Mouse (Mus musculus): ENCODE measurements around the gene Apoc2. TPM values are rescaled to one million over a fixed set of nuclear protein-coding genes. Genes with fewer than 3 reads are reported as not detected.

Gene Apoc2
- polyA plus RNA-seq, 1 experiment from 2014 or later = 4.9 TPM

DNA sequence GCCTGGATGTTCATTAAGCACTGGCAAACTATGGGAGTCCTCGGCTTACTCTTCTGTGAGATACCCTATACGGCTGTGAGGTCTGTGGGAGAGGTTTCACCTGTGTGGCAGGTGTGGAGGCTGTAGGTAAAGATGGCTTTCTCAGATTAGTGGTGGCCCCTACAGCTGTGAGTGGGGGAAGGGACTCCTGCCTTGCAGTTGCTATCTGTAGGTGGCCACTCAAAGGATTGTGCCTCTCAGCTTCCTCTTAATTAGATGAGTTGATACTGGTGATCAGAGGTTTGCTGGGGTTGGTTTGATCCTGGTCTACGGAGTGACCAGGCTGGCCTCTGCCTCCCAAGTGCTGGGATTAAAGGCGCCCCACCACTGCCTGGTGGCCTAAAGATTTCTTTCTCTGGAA, 26.7 kb upstream of the Apoc2 start:
- WGBS (ENCODE audit: insufficient replicate concordance) = 90% methylated on average over 4 of the region's 4 CpGs

GRCm38 (mm10) chr7:19702859-19703555, 25.3 kb upstream of the Apoc2 start:
- 92% methylated on average over 16 of the region's 16 CpGs for WGBS (ENCODE audit: insufficient replicate concordance)
- H3K4me3 ChIP-seq (ENCODE audit: low read depth, low read length) = no peak overlapping the region
- H3K4me1 ChIP-seq (ENCODE audit: control insufficient read depth, insufficient read depth, low read length) = peaks cover 19% of the 10 kb centered on the region
- H3K27me3 ChIP-seq (ENCODE audit: control insufficient read depth, insufficient read depth, low read length) = no peaks in the 10 kb centered on the region
- no peak overlapping the region for H3K27ac ChIP-seq (ENCODE audit: low read depth, low read length)
- H3K4me2 ChIP-seq = no peak overlapping the region
- H3K9ac ChIP-seq (ENCODE audit: low read depth, low read length) = no peak overlapping the region
- ATAC-seq (replicated peaks; ENCODE audit: insufficient number of reproducible peaks, low FRiP score, low TSS enrichment) = no peak
- H3K36me3 ChIP-seq (ENCODE audit: control insufficient read depth, insufficient read depth, low read length) = peaks cover 10% of the 10 kb centered on the region; the same call in 1 of the 2 replicates
- no peaks in the 10 kb centered on the region for H3K9me3 ChIP-seq (replicated peaks; ENCODE audit: control insufficient read depth, low read length)

More for the DNA sequence above, 26.7 kb upstream of the Apoc2 start:
- H3K36me3 ChIP-seq (ENCODE audit: control insufficient read depth, insufficient read depth, low read length) = peaks cover 14% of the 10 kb centered on the region; the same call in 1 of the 2 replicates
- H3K4me1 ChIP-seq (ENCODE audit: control insufficient read depth, insufficient read depth, low read length) = peaks cover 14% of the 10 kb centered on the region
- no peak overlapping the region for H3K9ac ChIP-seq (ENCODE audit: low read depth, low read length)
- no peaks in the 10 kb centered on the region for H3K27me3 ChIP-seq (ENCODE audit: control insufficient read depth, insufficient read depth, low read length)
- H3K9me3 ChIP-seq (replicated peaks; ENCODE audit: control insufficient read depth, low read length) = no peaks in the 10 kb centered on the region
- H3K27ac ChIP-seq (ENCODE audit: low read depth, low read length) = no peak overlapping the region
- ATAC-seq (replicated peaks; ENCODE audit: insufficient number of reproducible peaks, low FRiP score, low TSS enrichment) = no peak
- H3K4me2 ChIP-seq = no peak overlapping the region
- H3K4me3 ChIP-seq (ENCODE audit: low read depth, low read length) = no peak overlapping the region

DNA sequence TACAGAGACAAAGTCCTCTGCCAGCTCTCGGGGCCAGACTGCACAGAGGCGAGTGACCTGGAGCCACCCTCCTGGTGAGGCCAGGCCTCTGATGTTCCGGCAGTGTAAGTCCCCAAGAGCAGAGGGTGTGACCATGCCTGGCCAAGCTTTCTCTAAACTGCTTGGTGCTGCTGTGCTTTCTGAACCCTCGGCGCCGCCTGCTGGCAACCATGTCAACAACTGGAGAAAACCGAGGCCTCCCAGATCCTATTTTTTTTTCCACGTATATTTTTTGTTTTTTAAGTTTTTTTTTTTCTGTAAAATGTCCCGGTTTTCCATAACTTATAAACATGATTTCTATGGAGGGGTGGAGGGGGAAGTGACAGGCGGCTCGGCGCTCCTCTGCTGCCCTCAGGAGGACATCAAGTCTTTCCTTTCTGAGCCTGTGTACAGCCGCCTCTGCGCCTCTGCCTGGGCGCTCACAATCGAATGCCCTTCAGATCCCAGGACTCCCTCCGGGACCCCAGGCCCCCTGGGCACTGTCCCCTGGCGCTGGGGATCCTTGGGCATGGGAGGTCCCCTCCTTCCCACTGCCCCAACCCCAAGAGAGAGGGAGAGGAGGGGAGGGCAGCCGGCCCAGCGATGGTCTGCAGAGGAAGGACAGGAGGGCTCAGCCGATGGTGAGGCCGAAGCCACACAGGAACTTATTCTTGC, 23.5 kb upstream of the Apoc2 start:
- H3K4me2 ChIP-seq = peak overlapping the region; percentile 35
- H3K27ac ChIP-seq (ENCODE audit: low read depth, low read length) = peak overlapping the region; percentile 64
- H3K27me3 ChIP-seq (ENCODE audit: control insufficient read depth, insufficient read depth, low read length) = no peaks in the 10 kb centered on the region
- peak; percentile 70 for ATAC-seq (replicated peaks; ENCODE audit: insufficient number of reproducible peaks, low FRiP score, low TSS enrichment)
- peaks cover 15% of the 10 kb centered on the region for H3K36me3 ChIP-seq (ENCODE audit: control insufficient read depth, insufficient read depth, low read length)
- H3K4me1 ChIP-seq (ENCODE audit: control insufficient read depth, insufficient read depth, low read length) = peaks cover 23% of the 10 kb centered on the region
- no peaks in the 10 kb centered on the region for H3K9me3 ChIP-seq (replicated peaks; ENCODE audit: control insufficient read depth, low read length)
- WGBS (ENCODE audit: insufficient replicate concordance) = 22% methylated on average over 22 of the region's 22 CpGs
- H3K9ac ChIP-seq (ENCODE audit: low read depth, low read length) = peak overlapping the region; percentile 43; the same call in 1 of the 2 replicates
- H3K4me3 ChIP-seq (ENCODE audit: low read depth, low read length) = 0 out of 2 replicates have a peak overlapping the region, but pooled peaks have one; percentile 8

GRCm38 (mm10) chr7:19700299-19701068, 22.7 kb upstream of the Apoc2 start:
- Histone ChIP-seq H3K27me3 (ENCODE audit: control insufficient read depth, insufficient read depth, low read length) (no peaks in the 10 kb centered on the region), H3K4me3 (ENCODE audit: low read depth, low read length) (no peak overlapping the region), H3K9me3 (replicated peaks; ENCODE audit: control insufficient read depth, low read length) (no peaks in the 10 kb centered on the region), H3K4me1 (ENCODE audit: control insufficient read depth, insufficient read depth, low read length) (peaks cover 23% of the 10 kb centered on the region), H3K27ac (ENCODE audit: low read depth, low read length) (peak overlapping the region; percentile 64), H3K36me3 (ENCODE audit: control insufficient read depth, insufficient read depth, low read length) (peaks cover 14% of the 10 kb centered on the region), H3K4me2 (peak overlapping the region; percentile 35), H3K9ac (ENCODE audit: low read depth, low read length) (peak overlapping the region; percentile 43; the same call in 1 of the 2 replicates)
- no peak for ATAC-seq (replicated peaks; ENCODE audit: insufficient number of reproducible peaks, low FRiP score, low TSS enrichment)
- 52% methylated on average over 12 of the region's 12 CpGs for WGBS (ENCODE audit: insufficient replicate concordance)

GRCm38 (mm10) chr7:19699827-19700148, 22.0 kb upstream of the Apoc2 start:
- H3K4me1 ChIP-seq (ENCODE audit: control insufficient read depth, insufficient read depth, low read length) = peaks cover 29% of the 10 kb centered on the region
- no peaks in the 10 kb centered on the region for H3K27me3 ChIP-seq (ENCODE audit: control insufficient read depth, insufficient read depth, low read length)
- ATAC-seq (replicated peaks; ENCODE audit: insufficient number of reproducible peaks, low FRiP score, low TSS enrichment) = no peak
- no peak overlapping the region for H3K4me3 ChIP-seq (ENCODE audit: low read depth, low read length)
- no peak overlapping the region for H3K27ac ChIP-seq (ENCODE audit: low read depth, low read length)
- WGBS (ENCODE audit: insufficient replicate concordance) = 77% methylated on average over 4 of the region's 4 CpGs
- no peak overlapping the region for H3K4me2 ChIP-seq
- H3K36me3 ChIP-seq (ENCODE audit: control insufficient read depth, insufficient read depth, low read length) = peaks cover 14% of the 10 kb centered on the region
- H3K9ac ChIP-seq (ENCODE audit: low read depth, low read length) = no peak overlapping the region
- H3K9me3 ChIP-seq (replicated peaks; ENCODE audit: control insufficient read depth, low read length) = no peaks in the 10 kb centered on the region

DNA sequence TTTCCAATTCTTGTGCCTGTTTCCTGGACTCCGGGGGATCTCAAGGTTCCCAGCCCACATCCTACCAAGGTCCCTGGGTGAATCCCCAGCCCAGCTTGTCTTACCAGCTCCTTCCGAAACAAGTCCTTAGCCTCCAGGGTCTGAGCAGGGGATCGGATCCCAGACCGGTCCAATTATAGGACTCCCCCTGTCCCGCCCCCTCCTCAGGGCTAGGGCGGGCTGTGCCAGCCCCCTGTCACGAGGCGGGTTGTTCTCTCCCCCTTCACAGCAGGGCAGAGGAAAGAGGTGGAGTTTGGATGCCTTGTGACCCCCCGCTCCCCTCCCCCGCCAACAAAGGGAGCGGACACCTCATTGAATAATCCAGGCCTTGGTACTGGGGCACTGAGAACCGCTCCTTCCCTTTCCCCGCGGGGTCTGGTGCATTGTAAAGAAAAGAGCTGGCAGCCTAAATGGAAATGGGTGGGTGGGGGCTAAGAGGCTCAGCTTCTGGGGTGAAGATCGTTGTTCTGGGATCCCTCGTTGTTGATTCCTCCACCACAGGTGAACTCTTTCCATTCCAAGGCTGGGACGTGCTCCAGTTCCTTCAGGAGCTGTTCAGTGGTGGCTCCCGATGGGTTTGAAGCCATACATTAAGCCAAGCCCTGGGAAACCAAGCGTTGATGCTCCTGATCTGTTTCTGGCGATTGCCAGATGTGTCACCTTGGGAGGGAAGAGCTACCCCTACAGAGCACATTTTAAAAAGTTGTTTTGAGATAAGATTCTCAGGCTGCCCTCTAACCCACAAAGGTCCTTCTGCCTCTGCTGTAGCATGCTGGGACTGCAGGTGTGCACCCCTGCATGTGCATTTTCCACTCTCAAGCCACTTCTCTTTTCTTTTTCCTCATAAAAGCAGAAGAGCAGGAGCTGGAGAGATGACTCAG, 21.4 kb upstream of the Apoc2 start, which contains the start of gene Apoe:
Apoe (minus strand) TSS at position 282 of the 920 bp plus-strand sequence.
- H3K9ac ChIP-seq (ENCODE audit: low read depth, low read length) = peak within 1 kb of the TSS; percentile 72
- H3K27me3 ChIP-seq (ENCODE audit: control insufficient read depth, insufficient read depth, low read length) = no peaks in the 10 kb centered on the region
- peak within 1 kb of the TSS; percentile 46 for H3K4me3 ChIP-seq (ENCODE audit: low read depth, low read length)
- H3K4me2 ChIP-seq = peak within 1 kb of the TSS; percentile 85
- peaks cover 32% of the 10 kb centered on the region for H3K4me1 ChIP-seq (ENCODE audit: control insufficient read depth, insufficient read depth, low read length)
- peaks cover 12% of the 10 kb centered on the region for H3K36me3 ChIP-seq (ENCODE audit: control insufficient read depth, insufficient read depth, low read length)
- 2% methylated on average over 19 of the region's 20 CpGs for WGBS (ENCODE audit: insufficient replicate concordance)
- H3K27ac ChIP-seq (ENCODE audit: low read depth, low read length) = peak within 1 kb of the TSS; percentile 41
- H3K9me3 ChIP-seq (replicated peaks; ENCODE audit: control insufficient read depth, low read length) = no peaks in the 10 kb centered on the region
- peak; percentile 50; the same call in 1 of the 2 replicates for ATAC-seq (replicated peaks; ENCODE audit: insufficient number of reproducible peaks, low FRiP score, low TSS enrichment)

- Histone ChIP-seq H3K4me3 (ENCODE audit: low read depth, low read length) (peak overlapping the region; percentile 46), H3K27ac (ENCODE audit: low read depth, low read length) (peak overlapping the region; percentile 41; the same call in 1 of the 2 replicates), H3K9me3 (replicated peaks; ENCODE audit: control insufficient read depth, low read length) (no peaks in the 10 kb centered on the region), H3K36me3 (ENCODE audit: control insufficient read depth, insufficient read depth, low read length) (peaks cover 12% of the 10 kb centered on the region), H3K4me2 (peak overlapping the region; percentile 85), H3K9ac (ENCODE audit: low read depth, low read length) (peak overlapping the region; percentile 72), H3K4me1 (ENCODE audit: control insufficient read depth, insufficient read depth, low read length) (peaks cover 37% of the 10 kb centered on the region), H3K27me3 (ENCODE audit: control insufficient read depth, insufficient read depth, low read length) (no peaks in the 10 kb centered on the region)
- ATAC-seq (replicated peaks; ENCODE audit: insufficient number of reproducible peaks, low FRiP score, low TSS enrichment) = no peak
- WGBS (ENCODE audit: insufficient replicate concordance) = 1% methylated on average over 28 of the region's 28 CpGs
Measured at GRCm38 (mm10) chr7:19697949-19698906, 20.5 kb upstream of the Apoc2 start.
